Mouse (Mus musculus): ENCODE results near the gene Angpt4. TPM values are rescaled to one million over a fixed set of nuclear protein-coding genes. Genes with fewer than 3 reads are reported as not detected.

Angpt4 gene
- polyA plus RNA-seq, 1 experiment from 2014 or later = 0.45 TPM

DNA sequence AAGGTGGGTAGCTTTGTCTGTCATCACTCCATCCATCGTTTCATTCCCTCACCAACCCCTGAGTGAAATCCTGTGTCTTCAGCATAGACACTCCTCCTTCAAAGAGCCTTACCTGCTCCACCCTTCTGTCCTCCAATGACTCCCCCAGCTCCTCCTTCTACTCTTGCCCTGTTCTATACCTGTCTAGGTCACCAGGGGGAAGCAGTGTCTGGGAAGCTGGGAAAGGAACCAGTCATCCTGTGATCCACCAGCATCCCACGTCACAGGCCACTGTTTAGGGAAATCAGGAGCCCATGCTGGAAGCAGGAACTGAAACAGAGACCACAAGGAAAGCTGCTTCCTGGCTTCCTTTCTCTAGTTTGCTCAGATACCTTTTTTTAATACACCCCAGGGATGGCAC is 31.2 kb upstream of the Angpt4 start:
- Histone ChIP-seq H3K9me3 (replicated peaks; ENCODE audit: control insufficient read depth, low read length) (no peaks in the 10 kb centered on the region), H3K27ac (replicated peaks; ENCODE audit: low read depth, low read length) (no peak overlapping the region), H3K27me3 (ENCODE audit: control insufficient read depth, insufficient read depth, low read length) (no peaks in the 10 kb centered on the region), H3K4me3 (ENCODE audit: low read depth, low read length) (no peak overlapping the region), H3K36me3 (replicated peaks; ENCODE audit: control insufficient read depth, insufficient read depth, low read depth, low read length) (no peaks in the 10 kb centered on the region), H3K4me2 (ENCODE audit: low read depth, low read length) (no peak overlapping the region), H3K4me1 (ENCODE audit: control insufficient read depth, insufficient read depth, low read length) (no peaks in the 10 kb centered on the region), H3K9ac (replicated peaks; ENCODE audit: low read length) (no peak overlapping the region)
- ATAC-seq (replicated peaks; ENCODE audit: insufficient number of reproducible peaks, low FRiP score, low TSS enrichment, low read depth) = no peak
- 54% methylated on average over 2 of the region's 2 CpGs for WGBS
- DNase-seq (ENCODE audit: low spot score) = no peak

DNA sequence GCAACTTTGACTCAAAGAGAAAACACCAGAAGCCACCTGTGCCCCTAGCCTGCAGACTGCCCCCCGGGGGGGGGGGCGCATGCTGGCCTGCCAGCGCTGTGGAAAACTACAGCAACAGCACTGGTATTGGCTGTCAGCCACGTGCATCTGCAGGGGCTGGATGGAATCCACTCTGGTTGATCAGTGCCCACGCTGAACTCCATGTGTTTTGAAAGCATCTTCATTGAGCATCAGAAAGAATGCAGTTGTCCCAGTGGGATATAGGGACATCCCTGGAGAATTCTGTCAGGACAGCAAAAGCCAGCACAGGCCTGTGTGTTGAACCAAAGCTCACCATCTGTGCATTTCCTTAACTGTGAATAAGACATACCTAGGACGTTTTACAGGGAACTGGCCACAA is 20.0 kb upstream of the Angpt4 start:
- no peaks in the 10 kb centered on the region for H3K36me3 ChIP-seq (replicated peaks; ENCODE audit: control insufficient read depth, insufficient read depth, low read depth, low read length)
- H3K4me3 ChIP-seq (ENCODE audit: low read depth, low read length) = no peak overlapping the region
- H3K27me3 ChIP-seq (ENCODE audit: control insufficient read depth, insufficient read depth, low read length) = no peaks in the 10 kb centered on the region
- no peak overlapping the region for H3K4me2 ChIP-seq (ENCODE audit: low read depth, low read length)
- H3K9me3 ChIP-seq (replicated peaks; ENCODE audit: control insufficient read depth, low read length) = no peaks in the 10 kb centered on the region
- ATAC-seq (replicated peaks; ENCODE audit: insufficient number of reproducible peaks, low FRiP score, low TSS enrichment, low read depth) = no peak
- no peak for DNase-seq (ENCODE audit: low spot score)
- H3K9ac ChIP-seq (replicated peaks; ENCODE audit: low read length) = no peak overlapping the region
- no peak overlapping the region for H3K27ac ChIP-seq (replicated peaks; ENCODE audit: low read depth, low read length)
- H3K4me1 ChIP-seq (ENCODE audit: control insufficient read depth, insufficient read depth, low read length) = no peaks in the 10 kb centered on the region; the same call in 1 of the 2 replicates
- 59% methylated on average over 6 of the region's 6 CpGs for WGBS

DNA sequence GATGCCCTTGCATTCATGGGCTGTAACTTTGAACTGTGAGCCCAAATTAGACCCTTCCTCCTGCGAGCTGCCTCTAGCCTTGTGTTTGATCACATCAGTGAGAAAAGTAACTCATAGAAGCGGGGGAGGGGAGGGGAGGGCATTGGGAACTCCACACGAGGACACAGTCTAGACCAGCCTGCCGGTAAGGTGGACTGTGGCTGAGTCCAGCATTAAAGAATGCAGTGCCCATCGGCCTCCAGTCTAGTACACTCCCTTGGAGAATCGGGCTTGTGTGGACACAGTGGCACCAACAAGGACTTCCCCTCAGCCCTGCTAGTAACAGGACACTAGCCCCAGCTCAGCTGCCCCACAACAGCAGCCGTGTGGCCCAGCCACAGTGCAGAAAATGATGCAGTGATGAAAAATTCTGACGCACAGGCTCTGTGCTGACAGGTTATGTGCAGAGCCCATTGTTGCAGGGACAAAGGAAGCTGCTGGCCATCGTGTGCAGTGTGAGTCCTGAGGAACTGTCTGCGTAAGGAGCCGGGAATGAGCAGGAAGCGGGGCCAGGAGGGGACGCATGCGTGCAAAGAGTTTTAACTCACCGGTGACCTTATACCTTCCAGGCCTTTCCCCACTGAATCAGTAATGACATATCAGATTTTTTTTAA is 17.8 kb upstream of the Angpt4 start:
- H3K4me2 ChIP-seq (ENCODE audit: low read depth, low read length) = no peak overlapping the region; the same call in 1 of the 2 replicates
- peak overlapping the region; percentile 10; the same call in 1 of the 2 replicates for H3K9ac ChIP-seq (replicated peaks; ENCODE audit: low read length)
- no peak overlapping the region for H3K27ac ChIP-seq (replicated peaks; ENCODE audit: low read depth, low read length)
- H3K36me3 ChIP-seq (replicated peaks; ENCODE audit: control insufficient read depth, insufficient read depth, low read depth, low read length) = no peaks in the 10 kb centered on the region
- H3K9me3 ChIP-seq (replicated peaks; ENCODE audit: control insufficient read depth, low read length) = no peaks in the 10 kb centered on the region
- WGBS = 37% methylated on average over 15 of the region's 15 CpGs
- peak; percentile 14 for DNase-seq (ENCODE audit: low spot score)
- 0 out of 2 replicates have a peak, but pooled peaks have one; percentile 31 for ATAC-seq (replicated peaks; ENCODE audit: insufficient number of reproducible peaks, low FRiP score, low TSS enrichment, low read depth)
- no peaks in the 10 kb centered on the region for H3K27me3 ChIP-seq (ENCODE audit: control insufficient read depth, insufficient read depth, low read length)
- H3K4me3 ChIP-seq (ENCODE audit: low read depth, low read length) = no peak overlapping the region
- H3K4me1 ChIP-seq (ENCODE audit: control insufficient read depth, insufficient read depth, low read length) = no peaks in the 10 kb centered on the region; the same call in 1 of the 2 replicates

DNA sequence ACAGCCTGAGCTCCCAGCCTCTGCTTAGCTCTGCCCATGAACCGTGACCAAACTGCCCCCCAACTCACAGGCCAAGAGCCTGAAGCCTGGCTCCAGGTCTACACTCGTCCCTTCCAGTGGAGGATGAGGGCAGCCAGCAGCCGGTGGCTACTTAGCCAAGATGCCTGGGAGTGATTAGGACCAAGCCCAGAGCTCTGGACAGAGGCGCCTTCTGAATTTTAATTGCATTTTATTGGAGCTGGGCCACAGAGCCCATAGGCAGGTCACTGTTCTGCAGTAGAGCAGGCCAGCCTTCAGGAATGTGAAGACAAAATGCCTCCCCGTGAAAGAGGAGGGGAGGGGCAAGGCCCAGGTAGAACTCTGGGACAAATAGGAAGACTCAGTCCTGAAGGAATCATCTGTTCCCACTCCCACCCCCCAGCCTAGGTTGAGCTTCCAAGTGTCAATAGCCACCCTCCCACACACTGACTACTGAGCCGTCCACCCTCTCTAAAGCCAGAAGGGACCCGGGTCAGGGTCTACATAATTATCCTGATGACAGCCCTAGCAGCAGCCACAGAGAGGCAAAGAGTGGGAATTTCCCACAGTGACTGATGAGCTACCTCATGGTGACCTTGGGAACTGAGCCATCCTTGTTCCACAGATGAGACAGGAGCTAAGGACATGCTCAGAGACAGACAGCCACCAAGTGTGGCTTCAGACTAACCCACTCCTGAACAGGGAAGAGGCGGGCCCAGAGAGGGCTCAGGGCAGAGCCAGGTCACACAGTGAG is 16.6 kb upstream of the Angpt4 start:
- Histone ChIP-seq H3K9me3 (replicated peaks; ENCODE audit: control insufficient read depth, low read length) (no peaks in the 10 kb centered on the region), H3K4me3 (ENCODE audit: low read depth, low read length) (no peak overlapping the region), H3K27me3 (ENCODE audit: control insufficient read depth, insufficient read depth, low read length) (no peaks in the 10 kb centered on the region), H3K9ac (replicated peaks; ENCODE audit: low read length) (no peak overlapping the region), H3K4me1 (ENCODE audit: control insufficient read depth, insufficient read depth, low read length) (no peaks in the 10 kb centered on the region; the same call in 1 of the 2 replicates), H3K4me2 (ENCODE audit: low read depth, low read length) (no peak overlapping the region), H3K27ac (replicated peaks; ENCODE audit: low read depth, low read length) (peak overlapping the region; percentile 13; the same call in 1 of the 2 replicates), H3K36me3 (replicated peaks; ENCODE audit: control insufficient read depth, insufficient read depth, low read depth, low read length) (no peaks in the 10 kb centered on the region)
- DNase-seq (ENCODE audit: low spot score) (peak; percentile 7), ATAC-seq (replicated peaks; ENCODE audit: insufficient number of reproducible peaks, low FRiP score, low TSS enrichment, low read depth) (no peak)
- 56% methylated on average over 8 of the region's 8 CpGs for WGBS

DNA sequence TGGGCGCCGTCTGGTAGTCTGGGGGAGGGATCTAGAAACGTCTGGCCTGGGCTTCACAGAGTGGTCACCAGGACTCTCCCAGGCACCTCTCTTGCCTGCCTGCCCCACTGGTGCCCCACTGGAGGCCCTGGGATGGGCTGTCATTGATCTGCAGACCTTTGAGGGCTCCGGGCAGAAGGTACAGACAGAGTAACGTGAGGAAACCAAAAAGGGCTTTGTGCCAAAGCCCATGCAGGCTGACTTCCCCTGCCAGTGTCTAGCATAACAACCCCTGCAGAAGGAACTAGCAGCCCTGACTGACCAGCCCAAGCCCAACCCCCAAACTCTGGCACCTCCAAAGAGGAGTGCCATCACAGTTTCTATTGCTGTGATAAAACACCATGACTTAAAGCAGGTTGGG is 15.1 kb upstream of the Angpt4 start:
- no peak overlapping the region for H3K4me3 ChIP-seq (ENCODE audit: low read depth, low read length)
- H3K9me3 ChIP-seq (replicated peaks; ENCODE audit: control insufficient read depth, low read length) = no peaks in the 10 kb centered on the region
- H3K27me3 ChIP-seq (ENCODE audit: control insufficient read depth, insufficient read depth, low read length) = no peaks in the 10 kb centered on the region
- no peaks in the 10 kb centered on the region for H3K36me3 ChIP-seq (replicated peaks; ENCODE audit: control insufficient read depth, insufficient read depth, low read depth, low read length)
- H3K27ac ChIP-seq (replicated peaks; ENCODE audit: low read depth, low read length) = no peak overlapping the region
- DNase-seq (ENCODE audit: low spot score) = no peak
- no peak overlapping the region for H3K4me2 ChIP-seq (ENCODE audit: low read depth, low read length)
- no peak for ATAC-seq (replicated peaks; ENCODE audit: insufficient number of reproducible peaks, low FRiP score, low TSS enrichment, low read depth)
- no peaks in the 10 kb centered on the region; the same call in 1 of the 2 replicates for H3K4me1 ChIP-seq (ENCODE audit: control insufficient read depth, insufficient read depth, low read length)
- 83% methylated on average over 5 of the region's 5 CpGs for WGBS
- H3K9ac ChIP-seq (replicated peaks; ENCODE audit: low read length) = no peak overlapping the region

DNA sequence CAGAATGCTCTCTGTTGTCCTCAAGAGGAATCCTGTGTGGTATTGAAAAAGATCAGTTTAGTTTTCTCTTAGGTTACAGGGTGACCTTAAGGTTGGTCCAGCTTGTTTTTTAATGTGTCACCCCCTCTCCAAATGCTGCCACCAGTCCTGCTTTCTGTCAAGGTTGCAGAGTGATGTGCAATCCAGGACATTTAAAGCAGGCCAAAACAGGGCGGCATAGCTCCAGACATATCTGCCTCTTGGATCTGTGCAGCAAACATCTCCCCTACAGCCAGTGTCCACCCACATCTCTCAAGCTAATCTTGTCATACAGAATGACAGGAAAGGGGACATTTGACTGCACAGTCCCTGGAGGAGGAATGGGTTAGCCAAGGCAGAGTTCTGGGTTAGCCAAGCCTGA is 12.9 kb upstream of the Angpt4 start:
- Histone ChIP-seq H3K9ac (replicated peaks; ENCODE audit: low read length) (no peak overlapping the region), H3K27me3 (ENCODE audit: control insufficient read depth, insufficient read depth, low read length) (no peaks in the 10 kb centered on the region), H3K9me3 (replicated peaks; ENCODE audit: control insufficient read depth, low read length) (no peaks in the 10 kb centered on the region), H3K36me3 (replicated peaks; ENCODE audit: control insufficient read depth, insufficient read depth, low read depth, low read length) (no peaks in the 10 kb centered on the region), H3K4me2 (ENCODE audit: low read depth, low read length) (no peak overlapping the region), H3K4me3 (ENCODE audit: low read depth, low read length) (no peak overlapping the region), H3K4me1 (ENCODE audit: control insufficient read depth, insufficient read depth, low read length) (no peaks in the 10 kb centered on the region; the same call in 1 of the 2 replicates), H3K27ac (replicated peaks; ENCODE audit: low read depth, low read length) (no peak overlapping the region)
- DNase-seq (ENCODE audit: low spot score) (no peak), ATAC-seq (replicated peaks; ENCODE audit: insufficient number of reproducible peaks, low FRiP score, low TSS enrichment, low read depth) (no peak)
- 74% methylated on average over 1 of the region's 1 CpGs for WGBS

DNA sequence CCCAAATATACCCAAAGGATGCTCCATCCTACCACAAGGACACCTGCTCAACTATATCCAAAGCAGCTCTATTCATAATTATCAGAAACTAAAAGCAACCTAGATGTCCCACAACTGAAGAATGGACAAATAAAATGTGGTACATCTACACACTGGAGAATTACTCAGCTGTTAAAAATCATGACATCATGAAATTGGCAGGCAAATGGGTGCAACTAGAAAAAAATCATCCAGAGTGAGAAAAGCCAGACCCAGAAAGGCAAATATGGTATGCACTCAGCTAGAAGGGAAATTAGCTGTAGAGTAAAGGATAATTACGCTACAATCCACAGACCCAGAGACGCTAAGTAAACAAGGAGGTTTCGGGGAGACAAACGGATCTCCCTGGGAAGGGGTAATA is 10.2 kb upstream of the Angpt4 start:
- Histone ChIP-seq H3K27ac (replicated peaks; ENCODE audit: low read depth, low read length) (no peak overlapping the region), H3K4me3 (ENCODE audit: low read depth, low read length) (no peak overlapping the region)
- no peak for ATAC-seq (replicated peaks; ENCODE audit: insufficient number of reproducible peaks, low FRiP score, low TSS enrichment, low read depth)

DNA sequence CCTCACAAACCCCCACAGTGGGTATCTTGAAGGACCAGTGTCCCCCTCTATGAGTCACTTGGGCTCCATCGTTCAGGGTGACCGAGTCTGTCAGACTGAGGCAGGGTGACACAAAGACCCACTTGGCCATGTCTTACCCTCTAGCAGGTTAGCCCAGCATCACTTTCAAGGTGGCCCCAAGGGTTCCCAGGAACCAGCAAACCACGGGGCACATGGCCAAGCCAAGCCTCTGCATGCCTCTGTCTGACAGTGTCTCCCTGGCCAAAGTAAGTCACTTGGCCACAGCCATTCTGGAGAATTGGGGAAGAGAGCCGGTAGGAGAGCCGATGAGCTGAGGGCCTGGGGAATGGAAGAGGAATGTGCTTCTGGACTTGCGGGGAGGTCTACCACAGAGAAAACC is 7.7 kb upstream of the Angpt4 start:
- no peak for DNase-seq (ENCODE audit: low spot score)
- 79% methylated on average over 6 of the region's 6 CpGs for WGBS
- no peaks in the 10 kb centered on the region for H3K27me3 ChIP-seq (ENCODE audit: control insufficient read depth, insufficient read depth, low read length)

More for the DNA sequence above, 10.2 kb upstream of the Angpt4 start:
- Histone ChIP-seq H3K27me3 (ENCODE audit: control insufficient read depth, insufficient read depth, low read length) (no peaks in the 10 kb centered on the region), H3K4me1 (ENCODE audit: control insufficient read depth, insufficient read depth, low read length) (no peaks in the 10 kb centered on the region), H3K9me3 (replicated peaks; ENCODE audit: control insufficient read depth, low read length) (no peaks in the 10 kb centered on the region), H3K9ac (replicated peaks; ENCODE audit: low read length) (no peak overlapping the region), H3K4me2 (ENCODE audit: low read depth, low read length) (no peak overlapping the region), H3K36me3 (replicated peaks; ENCODE audit: control insufficient read depth, insufficient read depth, low read depth, low read length) (no peaks in the 10 kb centered on the region)
- no peak for DNase-seq (ENCODE audit: low spot score)
- WGBS = 59% methylated on average over 4 of the region's 4 CpGs

More for the DNA sequence above, 7.7 kb upstream of the Angpt4 start:
- no peak for ATAC-seq (replicated peaks; ENCODE audit: insufficient number of reproducible peaks, low FRiP score, low TSS enrichment, low read depth)
- no peaks in the 10 kb centered on the region for H3K9me3 ChIP-seq (replicated peaks; ENCODE audit: control insufficient read depth, low read length)
- no peaks in the 10 kb centered on the region for H3K36me3 ChIP-seq (replicated peaks; ENCODE audit: control insufficient read depth, insufficient read depth, low read depth, low read length)
- no peaks in the 10 kb centered on the region for H3K4me1 ChIP-seq (ENCODE audit: control insufficient read depth, insufficient read depth, low read length)
- H3K27ac ChIP-seq (replicated peaks; ENCODE audit: low read depth, low read length) = no peak overlapping the region
- H3K9ac ChIP-seq (replicated peaks; ENCODE audit: low read length) = no peak overlapping the region
- H3K4me3 ChIP-seq (ENCODE audit: low read depth, low read length) = no peak overlapping the region
- no peak overlapping the region for H3K4me2 ChIP-seq (ENCODE audit: low read depth, low read length)
